Mouse (Mus musculus) brain, adult 2 months (tissue): ENCODE measurements around the gene Bcr.
"Not testable (repeated sequence)": the region's sequence is repeated elsewhere in the genome, so short reads cannot be mapped to it uniquely, and the experiment has no call there.

Experiments
- DNase-seq: peaks from one replicate; pipeline ENCODE4 v3.0.0; 2011; ENCODE audit warnings: low read depth, low spot score

Gene Bcr

GRCm38 (mm10) chr10:75060217-75060842, at the start of gene Bcr:
Gene Bcr, plus strand, starts transcription at chr10:75060592.
- peak; percentile 89 for DNase-seq

GRCm38 (mm10) chr10:75010704-75011103, 49.7 kb upstream of the Bcr start:
- DNase-seq, result peak; percentile 33

- no peak for DNase-seq
These were observed 44.9 kb upstream of the Bcr start for GRCm38 (mm10) chr10:75015465-75015864.

GRCm38 (mm10) chr10:75016481-75016880, 43.9 kb upstream of the Bcr start:
- no peak for DNase-seq

- no peak for DNase-seq
These were observed 40.1 kb upstream of the Bcr start for GRCm38 (mm10) chr10:75020271-75020670.

- DNase-seq, result peak; percentile 78
These were observed 39.3 kb upstream of the Bcr start for GRCm38 (mm10) chr10:75021138-75021537.

GRCm38 (mm10) chr10:75026491-75026890, 33.9 kb upstream of the Bcr start:
- no peak for DNase-seq

GRCm38 (mm10) chr10:75028743-75029142, 31.6 kb upstream of the Bcr start:
- DNase-seq, result no peak

GRCm38 (mm10) chr10:75029677-75030076, 30.7 kb upstream of the Bcr start:
- no peak for DNase-seq

GRCm38 (mm10) chr10:75030234-75030633, 30.2 kb upstream of the Bcr start:
- no peak for DNase-seq

GRCm38 (mm10) chr10:75031345-75032114, 28.9 kb upstream of the Bcr start:
- DNase-seq, result no peak

GRCm38 (mm10) chr10:75032395-75032794, 28.0 kb upstream of the Bcr start, which contains the start of gene Rsph14:
Gene Rsph14, minus strand, starts transcription at chr10:75032586.
- peak; percentile 92 for DNase-seq

GRCm38 (mm10) chr10:75036883-75037379, 23.5 kb upstream of the Bcr start, which contains the start of gene Rab36:
Gene Rab36, plus strand, starts transcription at chr10:75037058.
- DNase-seq, result peak; percentile 95

- not testable (repeated sequence) for DNase-seq
These were observed 18.3 kb upstream of the Bcr start for GRCm38 (mm10) chr10:75042060-75042459.

GRCm38 (mm10) chr10:75044459-75044858, 15.9 kb upstream of the Bcr start:
- no peak for DNase-seq

GRCm38 (mm10) chr10:75045831-75046230, 14.6 kb upstream of the Bcr start:
- no peak for DNase-seq

GRCm38 (mm10) chr10:75048711-75049110, 11.7 kb upstream of the Bcr start:
- DNase-seq, result no peak

- DNase-seq, result no peak
These were observed 8.9 kb upstream of the Bcr start for GRCm38 (mm10) chr10:75051364-75052074.

GRCm38 (mm10) chr10:75052902-75053301, 7.5 kb upstream of the Bcr start:
- DNase-seq, result no peak

- DNase-seq, result no peak
These were observed 6.7 kb upstream of the Bcr start for GRCm38 (mm10) chr10:75053655-75054054.

- no peak for DNase-seq
These were observed 6.3 kb upstream of the Bcr start for GRCm38 (mm10) chr10:75054125-75054524.

GRCm38 (mm10) chr10:75055672-75056071, 4.7 kb upstream of the Bcr start:
- no peak for DNase-seq
